In genomic region chr11:72417376-72417775, GRCm38 (mm10) we compare ENCODE assay signal across 17 mouse cellular contexts. TPM values are rescaled to one million over a fixed set of nuclear protein-coding genes. Genes with fewer than 3 reads are reported as not detected.
DNase-seq lines count a peak whose midpoint lies in the region; ATAC-seq and TF ChIP-seq lines count a peak whose summit lies in the region.
"Had no signal": no experiment of that assay in that cellular context is flagged by ENCODE, and none has a peak within 500 bp of the region (broad histone marks: within the 10 kb centered on the region; RNA-seq: fewer than 3 reads in every experiment).

No protein-coding gene starts in this region.

- no peaks in the 10 kb centered on the region for H3K27me3 ChIP-seq in heart, adult 2 months (ENCODE audit: control insufficient read depth, insufficient read depth, low read length)
- H3K27me3 ChIP-seq in midbrain, embryonic 12.5 days = peaks cover 29% of the 10 kb centered on the region
- H3K27me3 ChIP-seq in midbrain, embryonic 15.5 days (replicated peaks) = peaks cover 9% of the 10 kb centered on the region
- H3K27me3 ChIP-seq in limb, embryonic 15.5 days = no peaks in the 10 kb centered on the region
- H3K27me3 ChIP-seq in kidney, embryonic 14.5 days (ENCODE audit: control insufficient read depth, insufficient read depth, low read length) = no peaks in the 10 kb centered on the region
- H3K27me3 ChIP-seq: stomach, embryonic 15.5 days had no signal

- TF ChIP-seq CTCF in heart, adult 2 months (IDR thresholded peaks at IDR 0.05) = no peak

- H3K9me3 ChIP-seq in midbrain, embryonic 12.5 days = no peaks in the 10 kb centered on the region
- H3K9me3 ChIP-seq in midbrain, embryonic 15.5 days = no peaks in the 10 kb centered on the region
- no peaks in the 10 kb centered on the region for H3K9me3 ChIP-seq in limb, embryonic 15.5 days
- no peaks in the 10 kb centered on the region for H3K9me3 ChIP-seq in kidney, embryonic 14.5 days (ENCODE audit: control insufficient read depth, low read length)
- H3K9me3 ChIP-seq: hindbrain, embryonic 15.5 days; stomach, embryonic 15.5 days had no signal

- 32% methylated on average over 4 of the region's 4 CpGs for WGBS in heart, adult 2 months
- 1% methylated on average over 4 of the region's 4 CpGs for WGBS in midbrain, embryonic 12.5 days
- 9% methylated on average over 4 of the region's 4 CpGs for WGBS in midbrain, embryonic 15.5 days
- WGBS in limb, embryonic 15.5 days = 24% methylated on average over 4 of the region's 4 CpGs
- WGBS in kidney, embryonic 14.5 days = 21% methylated on average over 4 of the region's 4 CpGs

- H3K27ac ChIP-seq in heart, adult 2 months = peak overlapping the region; percentile 71
- 0 out of 2 replicates have a peak overlapping the region, but pooled peaks have one; percentile 30 for H3K27ac ChIP-seq in midbrain, embryonic 12.5 days (replicated peaks)
- no peak overlapping the region for H3K27ac ChIP-seq in midbrain, embryonic 15.5 days
- H3K27ac ChIP-seq in limb, embryonic 15.5 days = 0 out of 2 replicates have a peak overlapping the region, but pooled peaks have one; percentile 12
- H3K27ac ChIP-seq in kidney, embryonic 14.5 days (ENCODE audit: low read depth, low read length) = no peak overlapping the region
- H3K27ac ChIP-seq: hindbrain, embryonic 15.5 days; layer of hippocampus, adult 2 months; stomach, embryonic 15.5 days had no signal

- H3K9ac ChIP-seq in heart, adult 2 months (ENCODE audit: low read depth, low read length) = no peak overlapping the region
- H3K9ac ChIP-seq in midbrain, embryonic 12.5 days (replicated peaks) = no peak overlapping the region
- no peak overlapping the region for H3K9ac ChIP-seq in midbrain, embryonic 15.5 days
- H3K9ac ChIP-seq in limb, embryonic 15.5 days = no peak overlapping the region
- no peak overlapping the region for H3K9ac ChIP-seq in kidney, embryonic 14.5 days (ENCODE audit: low read depth, low read length)
- H3K9ac ChIP-seq: hindbrain, embryonic 15.5 days; liver, postnatal 0 days; stomach, embryonic 15.5 days had no signal

- H3K36me3 ChIP-seq in heart, adult 2 months (ENCODE audit: control insufficient read depth, insufficient read depth, low read length) = no peaks in the 10 kb centered on the region; the same call in none of the 2 replicates
- no peaks in the 10 kb centered on the region for H3K36me3 ChIP-seq in midbrain, embryonic 12.5 days
- no peaks in the 10 kb centered on the region for H3K36me3 ChIP-seq in midbrain, embryonic 15.5 days (replicated peaks)
- no peaks in the 10 kb centered on the region for H3K36me3 ChIP-seq in limb, embryonic 15.5 days
- no peaks in the 10 kb centered on the region for H3K36me3 ChIP-seq in kidney, embryonic 14.5 days (ENCODE audit: control insufficient read depth, insufficient read depth, low read length)
- H3K36me3 ChIP-seq: hindbrain, embryonic 15.5 days; stomach, embryonic 15.5 days had no signal

- no peak for TF ChIP-seq EP300 in heart, adult 2 months (IDR thresholded peaks at IDR 0.05; ENCODE audit: insufficient read depth, low read depth, low read length)

- DNase-seq in heart, adult 2 months = peak in 1 of 2 experiments; percentile 27
- no peak for DNase-seq in heart, postnatal 10 days
- peak; percentile 85 for DNase-seq in gastrocnemius, postnatal 25 days
- DNase-seq in B cell, adult 2 months = no peak
- DNase-seq: adrenal gland, adult 2 months; cerebellum, postnatal 25 days; kidney, adult 9 months; right cerebral cortex, postnatal 4 days had no signal

- TF ChIP-seq POLR2A in heart, adult 2 months (IDR thresholded peaks at IDR 0.05; ENCODE audit: insufficient read depth, low read depth, low read length) = no peak

- peaks cover 22% of the 10 kb centered on the region for H3K4me1 ChIP-seq in heart, adult 2 months (ENCODE audit: control insufficient read depth, insufficient read depth, low read length)
- H3K4me1 ChIP-seq in midbrain, embryonic 12.5 days = peaks cover 13% of the 10 kb centered on the region
- H3K4me1 ChIP-seq in midbrain, embryonic 15.5 days = peaks cover 4% of the 10 kb centered on the region; the same call in 1 of the 2 replicates
- H3K4me1 ChIP-seq in limb, embryonic 15.5 days = peaks cover 21% of the 10 kb centered on the region; the same call in 1 of the 2 replicates
- H3K4me1 ChIP-seq in kidney, embryonic 14.5 days (ENCODE audit: control insufficient read depth, insufficient read depth, low read length) = peaks cover 23% of the 10 kb centered on the region; the same call in 1 of the 2 replicates
- H3K4me1 ChIP-seq: hindbrain, embryonic 15.5 days had no signal

- H3K79me2 ChIP-seq in heart, adult 2 months (replicated peaks; ENCODE audit: control insufficient read depth, insufficient read depth, low read length) = no peaks in the 10 kb centered on the region

- intact Hi-C loops in heart, adult 2 months (cut with DNase I) = no loop called here
- intact Hi-C loops in heart, postnatal 10 days (cut with DNase I) = no loop called here

- 0 out of 2 replicates have a peak overlapping the region, but pooled peaks have one; percentile 13 for H3K4me2 ChIP-seq in midbrain, embryonic 12.5 days (replicated peaks)
- H3K4me2 ChIP-seq in midbrain, embryonic 15.5 days = no peak overlapping the region
- H3K4me2 ChIP-seq in limb, embryonic 15.5 days = no peak overlapping the region
- no peak overlapping the region for H3K4me2 ChIP-seq in kidney, embryonic 14.5 days (replicated peaks; ENCODE audit: low read depth, low read length)
- H3K4me2 ChIP-seq: hindbrain, embryonic 15.5 days; stomach, embryonic 15.5 days had no signal

- no peak overlapping the region for H3K4me3 ChIP-seq in heart, adult 2 months
- H3K4me3 ChIP-seq in midbrain, embryonic 12.5 days = no peak overlapping the region
- no peak overlapping the region for H3K4me3 ChIP-seq in midbrain, embryonic 15.5 days
- H3K4me3 ChIP-seq in limb, embryonic 15.5 days = no peak overlapping the region
- no peak overlapping the region for H3K4me3 ChIP-seq in kidney, embryonic 14.5 days (ENCODE audit: low read length)
- H3K4me3 ChIP-seq: hindbrain, embryonic 15.5 days; layer of hippocampus, adult 2 months; myocyte; stomach, embryonic 15.5 days had no signal

- ATAC-seq in midbrain, embryonic 12.5 days (ENCODE audit: low FRiP score, low read depth) = peak; percentile 27; the same call in 1 of the 2 replicates
- ATAC-seq in midbrain, embryonic 15.5 days (replicated peaks) = no peak
- no peak for ATAC-seq in limb, embryonic 15.5 days (ENCODE audit: insufficient number of reproducible peaks, low FRiP score, low TSS enrichment, low read depth)
- no peak for ATAC-seq in kidney, embryonic 14.5 days (ENCODE audit: low FRiP score, low TSS enrichment)
- ATAC-seq: liver, postnatal 0 days had no signal

RNA-seq across cellular contexts. Expression of gene Smtnl2, which starts 5.9 kb away (rescaled TPM):
- total RNA-seq in heart, adult 2 months (2021) = 10 to 100 TPM; 13.1 to 14.3 TPM
- 12.7 and 18.9 TPM in 2 replicates for polyA plus RNA-seq in heart, adult 2 months (2012; rRNA removed)
- 10 to 100 TPM; 39.0 to 40.9 TPM for total RNA-seq in heart, postnatal 10 days (2021)
- 3.5 and 4.0 TPM in 2 replicates for polyA plus RNA-seq in midbrain, embryonic 12.5 days (2016; fragmentation: Nextera tagmentation; extraction: Ambion mirVana)
- polyA plus RNA-seq in midbrain, embryonic 15.5 days (2015; fragmentation: Nextera tagmentation; extraction: Ambion mirVana) = 8.1 and 9.3 TPM in 2 replicates
- total RNA-seq in gastrocnemius, postnatal 25 days (2021) = 100 to 1,000 TPM; 219 to 223 TPM
- polyA plus RNA-seq in limb, embryonic 15.5 days (2015; fragmentation: Nextera tagmentation; extraction: Ambion mirVana) = 85.0 and 97.2 TPM in 2 replicates
- polyA plus RNA-seq in kidney, embryonic 14.5 days (2014; fragmentation: Nextera tagmentation; extraction: Ambion mirVana) = 30.0 and 56.1 TPM in 2 replicates

RNA-seq across cellular contexts. Expression of gene Ggt6, which starts 17.9 kb away (rescaled TPM):
- total RNA-seq in heart, adult 2 months (2021) = not detected
- polyA plus RNA-seq in heart, adult 2 months (2012; rRNA removed) = 0.20 TPM in 1 of 2 replicates, not detected in the other
- not detected for total RNA-seq in heart, postnatal 10 days (2021)
- polyA plus RNA-seq in midbrain, embryonic 12.5 days (2016; fragmentation: Nextera tagmentation; extraction: Ambion mirVana) = not detected in 2 replicates
- not detected in 2 replicates for polyA plus RNA-seq in midbrain, embryonic 15.5 days (2015; fragmentation: Nextera tagmentation; extraction: Ambion mirVana)
- total RNA-seq in gastrocnemius, postnatal 25 days (2021) = under 1 TPM; 0.38 TPM
- polyA plus RNA-seq in limb, embryonic 15.5 days (2015; fragmentation: Nextera tagmentation; extraction: Ambion mirVana) = 10.4 and 11.5 TPM in 2 replicates
- 0.31 and 0.76 TPM in 2 replicates for polyA plus RNA-seq in kidney, embryonic 14.5 days (2014; fragmentation: Nextera tagmentation; extraction: Ambion mirVana)
- total RNA-seq: layer of hippocampus, adult 2 months had no signal
- polyA plus RNA-seq: hindbrain, embryonic 15.5 days; myocyte had no signal

RNA-seq across cellular contexts. Expression of gene Mybbp1a, which starts 23.8 kb away (rescaled TPM):
- total RNA-seq in heart, adult 2 months (2021) = 10 to 100 TPM; 42.7 to 46.1 TPM
- polyA plus RNA-seq in heart, adult 2 months (2012; rRNA removed) = 21.8 and 30.6 TPM in 2 replicates
- 10 to 100 TPM; 47.0 to 50.0 TPM for total RNA-seq in heart, postnatal 10 days (2021)
- polyA plus RNA-seq in midbrain, embryonic 12.5 days (2016; fragmentation: Nextera tagmentation; extraction: Ambion mirVana) = 136 and 138 TPM in 2 replicates
- polyA plus RNA-seq in midbrain, embryonic 15.5 days (2015; fragmentation: Nextera tagmentation; extraction: Ambion mirVana) = 67.5 and 69.4 TPM in 2 replicates
- 10 to 100 TPM; 52.1 to 56.5 TPM for total RNA-seq in gastrocnemius, postnatal 25 days (2021)
- 127 and 128 TPM in 2 replicates for polyA plus RNA-seq in limb, embryonic 15.5 days (2015; fragmentation: Nextera tagmentation; extraction: Ambion mirVana)
- 129 and 173 TPM in 2 replicates for polyA plus RNA-seq in kidney, embryonic 14.5 days (2014; fragmentation: Nextera tagmentation; extraction: Ambion mirVana)

RNA-seq across cellular contexts. Expression of gene Tekt1, which starts 55.1 kb away (rescaled TPM):
- not detected for total RNA-seq in heart, adult 2 months (2021)
- polyA plus RNA-seq in heart, adult 2 months (2012; rRNA removed) = 0.49 TPM in 1 of 2 replicates, not detected in the other
- total RNA-seq in heart, postnatal 10 days (2021) = under 1 TPM in 1 of 2 experiments, not detected in 1; 0.19 TPM
- polyA plus RNA-seq in midbrain, embryonic 12.5 days (2016; fragmentation: Nextera tagmentation; extraction: Ambion mirVana) = 3.8 and 4.6 TPM in 2 replicates
- polyA plus RNA-seq in midbrain, embryonic 15.5 days (2015; fragmentation: Nextera tagmentation; extraction: Ambion mirVana) = 9.7 and 11.2 TPM in 2 replicates
- total RNA-seq in gastrocnemius, postnatal 25 days (2021) = under 1 TPM; 0.64 to 0.70 TPM
- polyA plus RNA-seq in limb, embryonic 15.5 days (2015; fragmentation: Nextera tagmentation; extraction: Ambion mirVana) = 1.5 and 1.6 TPM in 2 replicates
- polyA plus RNA-seq in kidney, embryonic 14.5 days (2014; fragmentation: Nextera tagmentation; extraction: Ambion mirVana) = 5.8 and 8.3 TPM in 2 replicates
- polyA plus RNA-seq: liver, postnatal 0 days; myocyte had no signal

Comparison
In these comparisons a context has a peak if more than half of its experiments do, and no peak if none do; other contexts are left out.
1. H3K27ac ChIP-seq: peak in heart, adult 2 months (single experiment), midbrain, embryonic 12.5 days (single experiment) and limb, embryonic 15.5 days (single experiment); none in midbrain, embryonic 15.5 days (single experiment) and kidney, embryonic 14.5 days (single experiment).